Mouse (Mus musculus) CH12.LX (cell line): ENCODE results near the gene Pmm2.

ENCODE experiments used
- CTCF ChIP-seq, 2 experiments: IDR thresholded peaks in 1 of 2; conservative IDR thresholded peaks in 1 of 2; 2 replicates each; pipeline ENCODE4 v1.5.1; 2011 to 2012; ENCODE audit warnings: low read depth in 2 of 2, low read length in 2 of 2, improper control_type of control experiment in 1 of 2, inconsistent platforms in 1 of 2, mild to moderate bottlenecking in 1 of 2, moderate library complexity in 1 of 2
- EP300 ChIP-seq: IDR thresholded peaks from 2 replicates; pipeline ENCODE4 v1.6.1; 2011; ENCODE audit warnings: low read length, improper control_type of control experiment
- HCFC1 ChIP-seq: IDR thresholded peaks from 2 replicates; pipeline ENCODE4 v1.6.1; 2012; ENCODE audit warnings: low read depth, mild to moderate bottlenecking, inconsistent platforms, low read length, improper control_type of control experiment
- JUND ChIP-seq: conservative IDR thresholded peaks from 2 replicates; pipeline ENCODE4 v1.6.1; 2011; ENCODE audit warnings: low read depth, low read length, improper control_type of control experiment
- POLR2A ChIP-seq: IDR thresholded peaks from 2 replicates; pipeline ENCODE4 v1.6.1; 2011; ENCODE audit warnings: low read depth, mild to moderate bottlenecking, improper control_type of control experiment, low read length

- TF ChIP-seq CTCF (conservative IDR thresholded peaks at IDR 0.05 in 1 of 2, IDR thresholded peaks at IDR 0.05 in 1 of 2; ENCODE audit: low read depth in 2 of 2, low read length in 2 of 2) (no peak), JUND (no peak), HCFC1 (no peak), EP300 (no peak), POLR2A (no peak)
Measured at GRCm38 (mm10) chr16:8673343-8673742, 35.9 kb downstream of the Pmm2 start.
